Mouse (Mus musculus) right cerebral cortex, postnatal 10 days (tissue): ENCODE measurements around the gene Gm9970.
"Not testable (repeated sequence)": the region's sequence is repeated elsewhere in the genome, so short reads cannot be mapped to it uniquely, and the experiment has no call there.

Source experiments
- DNase-seq, 2 experiments: peaks; one replicate each; pipeline ENCODE4 v3.0.0; 2021; ENCODE audit warnings: low spot score in 2 of 2

Gm9970 gene

DNA sequence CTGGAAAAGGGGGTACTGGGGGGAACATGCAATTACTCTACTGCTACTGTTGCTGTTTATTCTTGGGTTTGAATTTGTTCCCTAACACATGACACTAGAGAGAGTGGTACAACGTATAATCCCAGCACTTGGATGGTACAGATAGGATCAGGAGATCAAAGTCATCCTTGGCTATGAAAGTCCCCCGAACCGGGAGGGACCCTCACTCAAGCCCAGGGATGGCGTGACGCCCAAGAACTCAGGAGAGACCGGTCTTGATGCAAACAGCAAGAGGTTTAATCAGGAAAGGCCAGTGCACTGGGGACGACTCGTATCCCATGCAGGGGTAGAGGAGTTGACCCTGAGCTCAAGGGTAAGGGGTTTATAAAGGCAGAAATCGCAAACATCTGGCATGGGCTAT lies 18.3 kb downstream of the Gm9970 start:
- peak in 1 of 2 experiments; percentile 36 for DNase-seq

DNA sequence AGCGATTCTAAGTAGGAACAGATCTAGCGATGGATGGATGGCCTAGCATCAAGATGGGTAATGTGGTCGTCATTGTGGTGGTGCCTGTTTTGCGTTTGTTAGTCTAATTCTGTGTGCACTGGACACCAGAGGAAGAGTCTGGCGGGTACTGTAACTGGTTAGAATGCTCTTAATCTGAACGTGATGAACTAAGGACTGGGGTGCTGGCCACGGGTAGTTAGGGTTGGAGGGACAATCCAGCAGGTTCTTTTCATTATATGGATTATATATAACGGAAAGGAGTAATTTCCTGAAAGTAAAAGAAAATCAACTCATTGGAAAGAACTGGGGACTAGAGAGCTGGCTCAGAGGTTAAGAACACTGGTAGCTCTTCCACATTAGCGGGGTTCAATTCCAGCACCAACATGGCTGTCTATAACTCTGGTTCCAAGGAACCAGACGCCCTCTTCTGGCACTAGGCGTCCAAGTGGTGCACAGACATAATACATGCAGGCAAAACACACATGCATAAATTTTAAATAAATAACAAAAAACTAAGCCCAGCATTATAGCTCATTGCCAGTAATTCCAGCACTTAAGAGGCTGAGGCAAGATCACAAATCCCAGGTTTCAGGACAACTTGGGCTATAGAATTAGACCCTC lies 19.6 kb downstream of the Gm9970 start:
- peak; percentile 70 for DNase-seq

GRCm38 (mm10) chr5:31220448-31221303 lies 20.4 kb downstream of the Gm9970 start, which contains the start of gene Ppm1g:
Gene Ppm1g, minus strand, starts transcription at chr5:31220687.
- peak; percentile 97 for DNase-seq

DNA sequence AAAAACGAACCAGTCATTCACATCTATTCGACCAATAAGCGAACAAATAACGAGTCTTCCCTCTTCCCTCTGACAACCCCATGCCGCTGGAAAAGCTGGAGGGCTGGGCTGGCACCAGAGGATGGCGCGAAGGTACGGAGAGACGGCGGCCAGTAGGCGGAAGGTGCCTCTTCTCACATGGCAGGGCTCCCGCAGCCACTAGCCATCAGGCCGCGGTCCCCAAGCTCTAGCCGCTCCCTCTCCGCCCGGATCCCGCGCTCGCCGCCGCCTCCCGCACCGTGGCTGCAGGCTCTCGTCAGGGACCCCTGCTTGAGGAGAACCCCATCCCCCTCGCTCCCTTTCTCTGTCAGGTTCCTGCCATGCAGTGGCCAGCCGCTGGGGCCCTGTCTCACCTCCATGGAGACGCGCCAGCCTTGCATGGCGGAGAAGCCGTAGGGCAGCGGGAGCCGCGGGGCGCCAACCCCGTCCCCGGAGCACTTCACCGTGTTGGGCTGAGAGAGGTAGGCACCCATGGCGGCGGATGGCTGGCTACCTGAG lies 21.1 kb downstream of the Gm9970 start:
- peak; percentile 70 for DNase-seq

- DNase-seq = no peak
These were observed 21.6 kb downstream of the Gm9970 start for GRCm38 (mm10) chr5:31219474-31219873.

GRCm38 (mm10) chr5:31219070-31219469 lies 22.0 kb downstream of the Gm9970 start:
- DNase-seq = peak in 1 of 2 experiments; percentile 39

DNA sequence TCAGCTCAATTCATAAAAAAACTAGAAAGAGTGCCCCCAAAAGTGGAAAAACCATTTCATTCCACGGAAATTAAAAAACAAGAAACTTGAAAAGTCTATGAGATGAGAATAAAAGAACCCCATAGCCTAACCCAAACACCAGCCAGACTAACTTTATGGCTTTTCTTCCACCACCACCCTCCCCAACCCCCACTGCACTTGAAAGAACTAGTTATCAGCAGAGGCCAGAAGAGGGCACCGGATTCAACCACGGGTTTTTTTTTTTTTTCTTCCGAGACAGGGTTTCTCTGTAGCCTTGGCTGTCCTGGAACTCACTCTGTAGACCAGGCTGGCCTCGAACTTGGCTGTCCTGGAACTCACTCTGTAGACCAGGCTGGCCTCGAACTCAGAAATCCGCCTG lies 22.7 kb downstream of the Gm9970 start:
- DNase-seq = no peak

- DNase-seq = not testable (repeated sequence)
These were observed 24.5 kb downstream of the Gm9970 start for GRCm38 (mm10) chr5:31216554-31216953.

- DNase-seq = peak in 1 of 2 experiments; percentile 27
These were observed 36.6 kb downstream of the Gm9970 start for GRCm38 (mm10) chr5:31204421-31204820.

DNA sequence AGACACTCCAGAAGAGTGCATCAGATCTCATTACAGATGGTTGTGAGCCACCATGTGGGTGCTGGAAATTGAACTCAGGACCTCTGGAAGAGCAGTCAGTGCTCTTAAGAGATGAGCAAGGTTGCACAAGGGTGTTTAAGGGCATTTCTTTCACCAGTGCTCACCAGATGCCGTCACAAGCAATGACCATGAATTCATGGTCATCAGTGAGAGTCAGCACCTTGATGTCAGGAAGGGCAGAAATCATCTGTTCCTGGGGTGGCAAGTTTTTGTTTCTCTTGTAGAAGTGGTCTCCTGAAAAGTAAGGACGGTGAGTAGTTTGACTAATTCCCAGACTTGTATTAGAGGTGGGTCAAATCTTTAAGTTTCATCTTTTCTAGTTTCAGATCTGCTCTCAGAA lies 37.2 kb downstream of the Gm9970 start:
- DNase-seq = no peak

GRCm38 (mm10) chr5:31202933-31203332 lies 38.1 kb downstream of the Gm9970 start:
- DNase-seq = peak in 1 of 2 experiments; percentile 45

- peak; percentile 99 to 100 for DNase-seq
These were observed 39.1 kb downstream of the Gm9970 start, which contains the start of gene Zfp513 for GRCm38 (mm10) chr5:31201742-31202590. Gene Zfp513, minus strand, starts transcription at chr5:31202303.

DNA sequence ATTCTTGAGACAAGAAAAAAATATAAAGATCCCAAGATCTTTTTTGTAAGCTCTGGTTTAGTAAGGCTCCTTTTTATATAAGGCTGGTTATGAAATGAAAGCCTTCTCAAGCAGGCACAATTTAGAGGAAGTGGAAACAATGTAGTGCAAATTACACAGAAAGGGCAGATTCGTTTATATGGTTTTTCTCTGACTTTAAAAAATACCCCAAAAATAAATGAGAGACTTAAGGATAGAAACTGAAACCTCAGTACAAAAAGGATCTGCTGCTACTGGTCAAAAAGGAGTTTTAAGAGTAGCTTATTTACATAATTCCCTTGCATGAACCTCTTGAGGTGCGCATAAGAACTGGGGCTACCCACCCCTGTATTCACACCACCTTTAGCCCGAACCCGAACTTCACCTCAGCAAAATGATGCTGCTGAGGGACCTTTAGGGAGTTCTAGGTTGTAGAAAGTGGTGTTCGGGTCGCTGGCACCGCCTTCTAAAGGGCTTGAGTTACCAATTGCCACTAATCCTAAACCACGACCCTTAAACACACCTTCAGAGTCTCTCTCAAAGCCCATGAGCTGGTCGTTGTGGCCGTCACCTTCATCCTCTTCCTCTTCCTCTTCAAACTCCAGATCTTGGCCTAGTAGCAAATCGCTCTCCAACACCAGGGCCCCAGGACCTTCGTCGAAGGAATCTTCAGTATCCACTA lies 39.8 kb downstream of the Gm9970 start:
- DNase-seq = peak in 1 of 2 experiments; percentile 43

GRCm38 (mm10) chr5:31200327-31200768 lies 40.7 kb downstream of the Gm9970 start:
- peak in 1 of 2 experiments; percentile 53 for DNase-seq

DNA sequence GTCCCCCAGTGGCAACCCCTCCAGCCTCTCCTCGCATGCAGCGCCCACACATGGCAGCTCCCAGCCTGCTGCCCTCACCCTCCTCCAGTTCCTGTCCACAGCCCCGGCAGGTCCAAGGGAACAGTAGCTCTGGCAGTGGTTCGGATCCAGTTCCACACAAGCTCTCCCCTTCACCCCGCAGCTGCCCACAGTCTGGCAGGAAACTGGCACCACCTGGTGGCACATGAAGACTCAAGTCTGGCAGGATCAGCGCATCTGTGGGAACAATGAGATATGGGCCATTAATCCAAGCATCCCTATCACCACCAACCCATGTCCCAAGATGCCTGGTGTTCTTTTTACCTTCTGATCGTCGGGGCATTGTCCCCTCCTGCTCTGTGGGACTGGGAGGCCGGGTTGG lies 41.1 kb downstream of the Gm9970 start:
- DNase-seq = peak; percentile 55 to 62

GRCm38 (mm10) chr5:31199321-31199892 lies 41.6 kb downstream of the Gm9970 start:
- DNase-seq = peak in 1 of 2 experiments; percentile 55

DNA sequence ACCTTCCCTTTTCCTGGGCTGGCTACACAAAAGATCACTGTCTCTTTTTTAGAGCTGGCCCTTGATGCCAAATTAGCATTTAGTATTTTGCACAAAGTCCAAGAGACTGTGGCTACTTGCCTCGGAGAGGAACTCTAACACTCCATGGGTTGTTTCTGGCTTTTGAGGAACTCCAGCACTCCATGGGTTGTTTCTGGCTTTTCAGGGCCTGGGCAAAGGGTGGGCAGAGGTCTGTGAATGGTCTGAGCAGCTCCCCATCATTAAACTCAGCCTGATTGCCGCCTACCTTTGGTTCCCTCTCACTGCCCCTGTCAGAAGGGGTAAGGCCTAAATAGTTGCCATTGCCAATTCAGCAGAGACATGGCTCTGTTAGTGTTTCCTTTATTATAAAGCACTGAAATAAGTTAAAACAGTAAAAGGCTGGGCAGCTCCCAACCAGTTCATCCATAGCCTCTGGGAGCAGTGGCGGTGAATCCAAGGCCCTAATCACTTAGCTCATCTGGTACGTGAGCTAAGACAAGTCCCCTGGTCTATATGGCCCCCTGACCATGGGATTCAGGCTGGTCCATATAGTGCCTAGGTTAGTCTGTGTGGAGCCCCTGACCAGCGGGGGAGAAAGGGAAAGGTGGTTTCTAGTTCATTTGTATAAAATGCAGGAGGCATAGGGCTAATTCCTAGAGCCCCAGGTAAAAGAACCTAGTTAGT lies 42.3 kb downstream of the Gm9970 start:
- DNase-seq = peak in 1 of 2 experiments; percentile 36

DNA sequence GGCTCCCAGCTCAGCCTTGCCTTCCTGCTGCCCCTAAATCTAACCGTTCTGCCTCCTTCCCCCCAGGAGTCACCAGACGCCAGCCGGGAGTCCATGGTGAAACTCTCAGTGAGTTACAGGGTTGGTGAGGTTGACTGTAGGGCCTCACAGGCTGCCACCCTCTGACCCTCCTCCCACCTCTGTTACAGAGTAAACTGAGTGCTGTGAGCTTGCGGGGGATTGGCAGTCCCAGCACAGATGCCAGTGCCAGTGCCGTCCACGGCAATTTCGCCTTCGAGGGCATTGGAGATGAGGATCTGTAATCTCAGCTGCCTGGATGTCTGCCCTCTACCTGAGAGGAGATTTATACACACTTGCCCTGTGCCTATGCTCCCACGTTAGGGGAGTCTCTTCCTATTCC lies 42.9 kb downstream of the Gm9970 start:
- peak in 1 of 2 experiments; percentile 43 for DNase-seq

GRCm38 (mm10) chr5:31197072-31197471 lies 44.0 kb downstream of the Gm9970 start:
- DNase-seq = peak in 1 of 2 experiments; percentile 29

DNA sequence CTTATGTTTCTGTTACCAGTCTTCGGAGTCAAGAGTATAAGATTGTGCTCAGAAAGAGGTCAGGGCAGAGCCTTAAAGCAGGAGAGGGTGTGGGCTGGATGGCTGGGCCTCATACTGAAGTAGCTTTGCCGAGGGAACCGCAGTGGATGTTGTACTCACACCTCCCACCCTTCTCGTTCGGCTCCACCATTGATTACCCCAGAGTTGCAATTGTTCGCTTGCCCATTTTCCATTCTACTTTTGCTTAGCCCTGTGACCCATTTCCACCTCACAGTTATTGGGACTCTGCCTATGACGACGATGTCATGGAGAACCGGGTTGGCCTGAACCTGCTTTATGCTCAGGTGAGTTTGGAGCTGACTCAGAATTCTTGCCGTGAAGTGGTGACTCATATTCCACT lies 44.8 kb downstream of the Gm9970 start:
- peak in 1 of 2 experiments; percentile 27 for DNase-seq
